Mouse (Mus musculus): ENCODE results near the gene 4930558K02Rik. TPM values are rescaled to one million over a fixed set of nuclear protein-coding genes. Genes with fewer than 3 reads are reported as not detected.

Gene 4930558K02Rik
- polyA plus RNA-seq, 1 experiment from 2014 or later = not detected

DNA sequence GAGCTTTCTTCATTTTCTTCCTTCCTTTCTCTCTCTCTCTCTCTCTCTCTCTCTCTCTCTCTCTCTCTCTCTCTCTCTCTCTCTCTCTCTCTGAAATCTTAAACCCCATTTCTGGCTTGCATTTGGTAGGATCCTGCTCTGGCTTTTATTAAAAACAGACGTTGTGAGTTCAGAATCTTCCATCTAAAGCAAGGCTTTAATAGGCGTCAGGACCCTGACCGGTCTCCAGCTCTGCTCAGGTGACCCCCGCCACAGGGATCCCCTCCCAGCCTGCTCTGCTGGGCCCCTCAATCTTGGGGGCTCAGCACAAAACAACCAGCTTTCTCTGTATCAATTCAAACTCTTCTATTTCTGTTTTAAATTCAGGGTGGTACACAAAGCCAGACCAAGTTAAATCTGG lies 28.8 kb upstream of the 4930558K02Rik start:
- H3K4me2 ChIP-seq = no peak overlapping the region
- no peak overlapping the region for H3K4me3 ChIP-seq
- WGBS = 57% methylated on average over 4 of the region's 4 CpGs
- H3K27ac ChIP-seq = no peak overlapping the region
- no peaks in the 10 kb centered on the region for H3K36me3 ChIP-seq (ENCODE audit: poor library complexity, severe bottlenecking)
- no peaks in the 10 kb centered on the region for H3K27me3 ChIP-seq
- no peaks in the 10 kb centered on the region for H3K9me3 ChIP-seq (replicated peaks)
- H3K9ac ChIP-seq = no peak overlapping the region
- no peak for ATAC-seq
- peaks cover 24% of the 10 kb centered on the region for H3K4me1 ChIP-seq

DNA sequence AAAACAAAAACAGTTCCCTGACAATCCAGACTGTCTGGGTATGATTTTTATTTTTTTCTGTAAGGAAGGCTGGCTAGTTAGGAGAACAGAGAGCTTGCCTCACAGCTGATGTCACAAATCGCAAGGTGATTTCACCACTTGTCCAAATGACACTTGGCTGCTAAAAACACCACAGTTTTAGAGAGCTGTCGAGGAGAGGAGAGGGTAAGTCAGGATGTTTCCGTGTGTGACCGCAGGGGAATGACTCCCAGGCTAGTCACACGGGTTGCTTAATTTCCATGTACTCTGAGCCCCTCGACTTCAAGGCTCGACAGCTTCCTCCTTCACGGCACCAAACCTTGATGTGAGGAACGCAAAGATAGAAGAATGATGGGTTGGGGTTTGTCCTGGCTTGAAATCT lies 26.7 kb upstream of the 4930558K02Rik start:
- Histone ChIP-seq H3K27me3 (no peaks in the 10 kb centered on the region), H3K36me3 (ENCODE audit: poor library complexity, severe bottlenecking) (no peaks in the 10 kb centered on the region), H3K4me3 (no peak overlapping the region), H3K4me2 (no peak overlapping the region), H3K9me3 (replicated peaks) (no peaks in the 10 kb centered on the region), H3K4me1 (peaks cover 28% of the 10 kb centered on the region), H3K9ac (no peak overlapping the region), H3K27ac (no peak overlapping the region)
- ATAC-seq = no peak
- 91% methylated on average over 9 of the region's 9 CpGs for WGBS

DNA sequence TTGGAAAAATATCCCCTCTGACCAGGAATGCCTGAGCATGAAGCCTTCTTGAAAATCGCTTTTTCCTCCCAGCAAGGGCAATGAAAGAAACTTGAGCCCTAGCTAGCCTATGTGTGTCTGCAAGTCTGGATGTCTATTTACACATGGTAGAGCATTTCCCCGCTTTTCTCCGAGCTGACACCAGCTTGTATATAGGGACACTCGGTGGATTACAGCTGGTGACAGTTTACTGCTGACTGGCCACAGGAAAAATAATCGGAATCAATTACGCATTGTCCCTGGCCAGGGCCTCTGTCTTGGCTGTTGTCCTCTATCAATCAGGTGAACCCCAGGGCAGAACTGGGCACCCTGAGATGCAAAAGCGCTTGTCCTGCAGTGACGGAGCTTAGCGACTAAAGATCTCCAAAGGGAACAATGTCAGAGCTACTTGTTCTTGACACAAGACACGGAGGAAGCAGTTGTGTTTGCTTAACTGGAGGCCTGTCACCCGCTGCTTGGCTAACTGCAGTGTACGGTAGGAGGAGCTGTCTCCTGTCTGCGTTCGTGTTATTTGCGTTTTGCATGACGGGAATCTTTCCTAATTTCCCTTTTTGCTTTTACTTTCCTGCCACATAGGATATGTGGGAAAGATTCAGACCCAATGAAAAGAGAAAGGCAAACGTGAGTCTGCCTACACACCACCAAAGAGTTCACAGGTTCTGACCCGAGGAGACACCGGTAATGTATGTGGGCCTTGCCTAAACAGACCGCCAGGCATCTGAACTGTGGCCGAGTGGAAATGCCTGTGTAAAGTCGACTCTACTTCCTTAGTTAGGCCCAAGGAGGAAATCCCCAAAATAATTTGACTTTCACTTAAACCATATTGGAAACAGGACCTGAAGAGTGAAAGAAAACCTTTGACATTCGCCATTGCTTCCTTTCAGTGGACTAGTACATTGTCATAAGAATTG lies 25.7 kb upstream of the 4930558K02Rik start:
- no peaks in the 10 kb centered on the region for H3K9me3 ChIP-seq (replicated peaks)
- peaks cover 29% of the 10 kb centered on the region for H3K4me1 ChIP-seq
- no peaks in the 10 kb centered on the region for H3K36me3 ChIP-seq (ENCODE audit: poor library complexity, severe bottlenecking)
- no peaks in the 10 kb centered on the region for H3K27me3 ChIP-seq
- no peak for ATAC-seq
- peak overlapping the region; percentile 1; the same call in 1 of the 2 replicates for H3K4me2 ChIP-seq
- H3K9ac ChIP-seq = no peak overlapping the region
- no peak overlapping the region for H3K27ac ChIP-seq
- 62% methylated on average over 23 of the region's 23 CpGs for WGBS
- no peak overlapping the region for H3K4me3 ChIP-seq

DNA sequence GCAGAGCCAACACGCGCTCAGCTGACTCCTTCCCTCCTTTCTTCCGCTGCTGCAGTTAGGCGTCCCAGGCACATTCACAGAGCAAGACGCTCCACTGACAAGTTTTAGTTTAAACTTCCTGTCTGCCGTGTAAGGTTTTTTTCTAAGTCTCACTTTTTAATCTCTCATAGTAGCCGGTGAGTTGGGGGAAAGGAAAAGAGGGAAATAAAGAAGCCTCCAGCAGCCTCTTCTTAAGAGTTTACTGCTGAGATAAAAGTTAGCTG lies 25.0 kb upstream of the 4930558K02Rik start:
- H3K4me3 ChIP-seq = no peak overlapping the region
- H3K27ac ChIP-seq = no peak overlapping the region
- H3K9ac ChIP-seq = no peak overlapping the region
- peaks cover 34% of the 10 kb centered on the region for H3K4me1 ChIP-seq
- no peak for ATAC-seq
- 0 out of 2 replicates have a peak overlapping the region, but pooled peaks have one; percentile 7 for H3K4me2 ChIP-seq
- 26% methylated on average over 7 of the region's 7 CpGs for WGBS
- no peaks in the 10 kb centered on the region for H3K9me3 ChIP-seq (replicated peaks)
- no peaks in the 10 kb centered on the region for H3K27me3 ChIP-seq
- no peaks in the 10 kb centered on the region for H3K36me3 ChIP-seq (ENCODE audit: poor library complexity, severe bottlenecking)

DNA sequence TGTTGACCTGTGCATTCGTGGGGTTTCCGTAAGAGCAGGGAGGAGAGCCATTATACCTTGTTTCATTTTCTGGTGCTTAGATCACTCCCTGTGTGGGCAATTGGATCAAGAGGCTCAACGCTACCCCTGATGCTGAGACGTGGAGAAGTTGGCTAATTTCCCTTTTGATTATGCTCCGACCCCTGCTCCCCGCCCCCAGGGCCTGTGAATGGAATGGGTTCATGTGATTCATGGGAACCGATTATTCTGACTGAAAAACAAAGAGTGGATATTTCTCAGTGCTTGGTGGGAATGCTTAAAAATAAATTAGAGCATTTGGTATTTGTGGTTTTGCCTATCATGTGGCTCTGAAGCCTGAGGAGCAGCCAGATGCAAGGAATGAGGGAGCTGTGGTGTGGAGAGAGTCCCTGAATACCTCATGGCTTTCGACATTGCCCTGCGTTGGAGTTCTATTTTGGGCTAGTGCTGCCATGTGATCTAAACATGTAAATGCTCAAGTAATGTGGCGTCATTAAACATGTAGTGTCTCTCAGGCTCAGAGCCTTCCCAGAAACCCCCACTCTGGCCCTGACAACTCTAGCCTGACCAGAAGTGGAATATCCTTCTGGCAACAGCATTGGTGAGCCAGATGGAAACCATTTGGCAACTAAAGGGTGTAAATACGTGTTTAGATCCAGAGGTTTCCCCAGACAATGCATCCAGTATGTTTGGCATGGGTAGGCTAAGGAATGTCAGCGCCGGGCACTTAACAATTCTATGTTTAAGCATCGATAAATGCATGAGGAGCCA lies 24.5 kb upstream of the 4930558K02Rik start:
- 40% methylated on average over 14 of the region's 14 CpGs for WGBS
- H3K4me2 ChIP-seq = 0 out of 2 replicates have a peak overlapping the region, but pooled peaks have one; percentile 7

DNA sequence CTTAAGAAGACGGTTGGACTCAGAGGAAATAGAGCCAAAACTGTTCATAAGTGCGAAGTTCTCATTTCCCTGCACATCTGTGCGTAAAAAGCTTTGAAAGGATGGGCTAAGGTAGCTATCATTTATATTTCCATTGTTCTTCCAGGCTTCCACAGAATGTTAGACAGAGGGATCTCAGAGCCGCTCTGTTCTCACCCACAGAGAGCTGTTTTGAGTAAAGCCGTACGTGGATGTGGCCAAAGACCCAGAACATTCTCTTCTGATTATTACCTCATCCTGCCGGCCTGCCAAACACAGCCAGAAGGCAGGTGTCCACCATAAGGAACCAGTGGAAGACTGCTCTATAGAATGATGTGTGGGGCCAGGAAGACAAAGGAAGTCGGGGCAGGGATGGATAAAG lies 21.9 kb upstream of the 4930558K02Rik start:
- Histone ChIP-seq H3K9me3 (replicated peaks) (no peaks in the 10 kb centered on the region), H3K27ac (no peak overlapping the region), H3K9ac (no peak overlapping the region), H3K4me1 (peaks cover 37% of the 10 kb centered on the region), H3K36me3 (ENCODE audit: poor library complexity, severe bottlenecking) (no peaks in the 10 kb centered on the region), H3K4me3 (no peak overlapping the region), H3K4me2 (no peak overlapping the region), H3K27me3 (no peaks in the 10 kb centered on the region)
- no peak for ATAC-seq
- 78% methylated on average over 8 of the region's 8 CpGs for WGBS

More for the DNA sequence above, 24.5 kb upstream of the 4930558K02Rik start:
- Histone ChIP-seq H3K9me3 (replicated peaks) (no peaks in the 10 kb centered on the region), H3K4me3 (no peak overlapping the region), H3K4me1 (peaks cover 37% of the 10 kb centered on the region), H3K36me3 (ENCODE audit: poor library complexity, severe bottlenecking) (no peaks in the 10 kb centered on the region), H3K27ac (no peak overlapping the region), H3K27me3 (no peaks in the 10 kb centered on the region), H3K9ac (no peak overlapping the region)
- no peak for ATAC-seq

DNA sequence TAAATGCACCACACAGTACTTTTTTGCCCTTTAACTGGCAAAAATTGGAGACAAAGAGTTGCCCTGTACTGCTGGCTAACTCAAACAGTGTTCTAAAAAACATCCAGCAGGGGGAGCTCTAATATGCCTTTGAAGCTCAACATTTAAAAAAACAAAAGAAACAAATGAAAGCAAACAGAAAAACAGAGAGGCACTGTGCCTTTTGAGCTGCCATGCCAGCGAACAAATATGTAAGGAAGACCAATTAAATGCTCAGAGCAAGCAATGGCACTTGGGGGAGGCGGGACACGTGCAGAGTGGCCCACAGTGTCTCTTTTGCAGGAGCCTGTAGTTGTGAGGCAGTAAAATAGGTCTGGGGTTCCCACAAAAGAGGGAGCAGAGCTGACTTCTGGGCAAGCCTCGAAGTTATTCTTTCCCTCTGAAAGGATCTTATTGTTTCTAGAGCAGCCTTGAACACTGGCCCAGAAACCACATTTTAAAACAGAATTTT lies 20.5 kb upstream of the 4930558K02Rik start:
- peak overlapping the region; percentile 70 for H3K27ac ChIP-seq
- no peaks in the 10 kb centered on the region for H3K36me3 ChIP-seq (ENCODE audit: poor library complexity, severe bottlenecking)
- H3K9me3 ChIP-seq (replicated peaks) = no peaks in the 10 kb centered on the region
- H3K4me2 ChIP-seq = peak overlapping the region; percentile 46
- H3K4me3 ChIP-seq = no peak overlapping the region
- H3K27me3 ChIP-seq = no peaks in the 10 kb centered on the region
- 0 out of 2 replicates have a peak overlapping the region, but pooled peaks have one; percentile 16 for H3K9ac ChIP-seq
- WGBS = 0% methylated on average over 4 of the region's 4 CpGs
- peaks cover 31% of the 10 kb centered on the region for H3K4me1 ChIP-seq
- peak; percentile 89 for ATAC-seq

DNA sequence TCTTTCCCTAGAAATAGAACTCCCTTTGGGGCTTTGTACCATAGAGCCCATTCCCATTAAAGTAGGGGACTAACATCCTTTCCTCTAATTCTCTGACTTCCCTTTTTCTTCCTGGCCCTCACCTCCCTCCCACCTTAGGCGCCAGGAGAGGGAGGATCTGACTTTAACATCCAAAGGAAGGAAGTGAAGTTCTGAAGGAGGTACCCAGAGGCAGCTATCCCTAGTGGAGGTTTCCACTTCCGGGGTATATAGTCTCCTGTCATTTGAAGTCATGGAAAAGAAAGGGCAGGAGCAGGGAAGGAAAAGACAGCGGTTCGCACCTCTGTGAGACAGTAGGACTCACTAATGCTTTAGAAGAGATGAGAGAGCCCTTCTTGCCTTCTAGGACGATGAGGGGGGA lies 19.9 kb upstream of the 4930558K02Rik start:
- no peak overlapping the region for H3K4me3 ChIP-seq
- H3K36me3 ChIP-seq (ENCODE audit: poor library complexity, severe bottlenecking) = no peaks in the 10 kb centered on the region
- WGBS = 43% methylated on average over 5 of the region's 5 CpGs
- 0 out of 2 replicates have a peak overlapping the region, but pooled peaks have one; percentile 16 for H3K9ac ChIP-seq
- no peaks in the 10 kb centered on the region for H3K9me3 ChIP-seq (replicated peaks)
- H3K27ac ChIP-seq = peak overlapping the region; percentile 70
- H3K4me1 ChIP-seq = peaks cover 25% of the 10 kb centered on the region
- peak; percentile 7 for ATAC-seq
- peak overlapping the region; percentile 16; the same call in 1 of the 2 replicates for H3K4me2 ChIP-seq
- H3K27me3 ChIP-seq = no peaks in the 10 kb centered on the region

DNA sequence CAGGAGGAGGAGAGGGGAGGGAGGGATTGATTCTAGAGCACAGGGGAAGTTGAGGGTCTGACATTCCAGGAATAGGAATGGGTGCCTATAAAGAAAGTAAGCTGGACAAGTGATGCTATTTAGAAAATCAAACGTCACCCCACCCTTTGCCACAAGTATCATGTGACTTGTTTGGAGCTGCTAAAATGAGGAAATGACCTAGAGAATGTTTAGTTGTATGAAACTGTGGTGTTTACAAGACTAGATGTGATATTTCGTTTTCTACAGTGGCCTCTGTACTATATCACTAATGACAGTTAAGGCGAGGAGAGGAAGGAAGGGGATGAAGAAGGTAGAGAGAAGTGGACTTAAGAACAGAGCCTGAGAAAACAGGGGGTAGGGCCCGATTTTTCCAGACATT lies 19.3 kb upstream of the 4930558K02Rik start:
- no peak overlapping the region for H3K9ac ChIP-seq
- H3K4me3 ChIP-seq = no peak overlapping the region
- no peaks in the 10 kb centered on the region for H3K27me3 ChIP-seq
- H3K9me3 ChIP-seq (replicated peaks) = no peaks in the 10 kb centered on the region
- H3K4me2 ChIP-seq = no peak overlapping the region
- no peak overlapping the region for H3K27ac ChIP-seq
- 82% methylated on average over 4 of the region's 4 CpGs for WGBS
- ATAC-seq = no peak
- H3K4me1 ChIP-seq = peaks cover 20% of the 10 kb centered on the region
- H3K36me3 ChIP-seq (ENCODE audit: poor library complexity, severe bottlenecking) = no peaks in the 10 kb centered on the region

DNA sequence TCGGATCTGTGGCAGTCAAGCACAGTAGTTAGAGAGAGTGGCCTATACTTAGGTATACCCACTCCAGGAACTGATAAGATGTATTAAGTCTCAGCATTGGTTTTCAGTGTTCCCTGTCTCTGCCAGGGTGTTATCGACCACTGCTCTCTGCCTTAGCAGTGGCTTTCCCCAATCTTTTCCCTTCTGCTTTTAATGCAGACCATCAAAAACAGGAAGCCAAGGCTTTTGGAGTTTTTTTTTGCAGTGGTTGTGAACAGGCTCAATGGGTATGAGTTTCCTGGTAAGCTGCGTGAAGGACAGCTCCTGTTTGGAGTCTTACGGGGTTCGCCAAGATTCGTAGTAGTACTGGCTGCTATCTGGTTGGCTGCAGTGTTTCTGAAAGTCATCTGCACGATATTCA lies 13.0 kb upstream of the 4930558K02Rik start:
- Histone ChIP-seq H3K36me3 (ENCODE audit: poor library complexity, severe bottlenecking) (no peaks in the 10 kb centered on the region), H3K4me1 (no peaks in the 10 kb centered on the region; the same call in 1 of the 2 replicates), H3K27me3 (no peaks in the 10 kb centered on the region), H3K27ac (no peak overlapping the region), H3K9me3 (replicated peaks) (no peaks in the 10 kb centered on the region), H3K4me2 (no peak overlapping the region), H3K4me3 (no peak overlapping the region), H3K9ac (no peak overlapping the region)
- ATAC-seq = no peak
- WGBS = 94% methylated on average over 7 of the region's 7 CpGs

DNA sequence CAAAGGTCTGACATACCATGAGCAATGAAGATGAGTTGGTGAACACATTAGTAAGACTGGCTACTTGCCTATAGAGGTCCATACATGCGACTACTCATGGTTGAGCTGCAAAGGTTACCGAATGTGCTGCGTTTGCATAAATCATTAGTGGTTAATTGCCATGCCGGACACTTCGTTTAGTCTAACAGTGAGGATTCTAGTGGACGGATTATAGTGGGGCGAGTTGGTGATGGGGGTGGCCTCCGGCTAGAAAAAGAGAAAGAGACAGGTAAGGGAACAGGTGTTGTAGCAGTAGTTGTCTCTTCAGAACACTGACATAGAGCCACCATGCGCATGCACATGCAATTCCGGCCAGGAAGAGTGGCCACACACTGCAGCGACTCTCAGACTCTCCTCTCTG lies 12.4 kb upstream of the 4930558K02Rik start:
- Histone ChIP-seq H3K36me3 (ENCODE audit: poor library complexity, severe bottlenecking) (no peaks in the 10 kb centered on the region), H3K9me3 (replicated peaks) (no peaks in the 10 kb centered on the region), H3K27me3 (no peaks in the 10 kb centered on the region), H3K4me1 (no peaks in the 10 kb centered on the region; the same call in 1 of the 2 replicates), H3K9ac (no peak overlapping the region), H3K4me2 (no peak overlapping the region), H3K27ac (no peak overlapping the region), H3K4me3 (no peak overlapping the region)
- ATAC-seq = no peak
- 85% methylated on average over 11 of the region's 11 CpGs for WGBS
